Mouse (Mus musculus) midbrain, embryonic 10.5 days (tissue): Measurements from ENCODE around the gene Cdkn2b. TPM values are rescaled to one million over a fixed set of nuclear protein-coding genes. Genes with fewer than 3 reads are reported as not detected.

Experiments used
- DNase-seq: peaks from one replicate; pipeline ENCODE4 v3.0.0-alpha.2; 2017; ENCODE audit warnings: low spot score
- H3K27ac ChIP-seq: fragments of 300-500 bp; sonication (generic); replicated peaks from 2 replicates; pipeline ENCODE4 v1.5.1; 2016; ENCODE audit warnings: mild to moderate bottlenecking
- H3K27me3 ChIP-seq: fragments of 300-500 bp; sonication (generic); 2 replicates; pipeline ENCODE4 v1.6.1; 2016; ENCODE audit warnings: low read depth, mild to moderate bottlenecking; ENCODE audit not compliant: poor library complexity, severe bottlenecking
- H3K36me3 ChIP-seq: fragments of 300-500 bp; sonication (generic); 2 replicates; pipeline ENCODE4 v1.6.1; 2016; ENCODE audit warnings: mild to moderate bottlenecking, moderate library complexity
- H3K4me1 ChIP-seq: fragments of 300-500 bp; sonication (generic); 2 replicates; pipeline ENCODE4 v1.6.1; 2016
- H3K4me3 ChIP-seq: fragments of 300-500 bp; sonication (generic); 2 replicates; pipeline ENCODE4 v1.5.1; 2016; ENCODE audit warnings: mild to moderate bottlenecking, moderate library complexity
- H3K9me3 ChIP-seq: fragments of 300-500 bp; sonication (generic); replicated peaks from 2 replicates; pipeline ENCODE4 v1.6.1; 2016; ENCODE audit warnings: mild to moderate bottlenecking
- WGBS: fragments of 180-500 bp; shearing (Covaris S2); methylation state at CpG from one replicate; pipeline ENCODE4 v1.1.7; 2016; 5-methylcytosine and 5-hydroxymethylcytosine counted together
- polyA plus RNA-seq: library from polyadenylated mRNA; unstranded; fragments of >200 nt; fragmentation: Nextera tagmentation; extraction: Ambion mirVana; gene quantifications from 2 replicates; pipeline ENCODE4 v1.2.1, GENCODE M21; 2016

The Cdkn2b gene
- polyA plus RNA-seq, 1 experiment from 2014 or later, result 0.09 TPM

- DNase-seq, result no peak
- no peaks in the 10 kb centered on the region for H3K9me3 ChIP-seq
- WGBS, result 4% methylated on average over 18 of the region's 18 CpGs
These were observed 38.6 kb downstream of the Cdkn2b start for GRCm38 (mm10) chr4:89272101-89272718.

GRCm38 (mm10) chr4:89257768-89258167 lies 53.1 kb downstream of the Cdkn2b start:
- 88% methylated on average over 1 of the region's 1 CpGs for WGBS
- no peak for DNase-seq

More at GRCm38 (mm10) chr4:89272101-89272718, 38.6 kb downstream of the Cdkn2b start:
- Histone ChIP-seq H3K27ac (no peak overlapping the region), H3K4me3 (no peak overlapping the region), H3K27me3 (peaks cover 95% of the 10 kb centered on the region), H3K4me1 (peaks cover 9% of the 10 kb centered on the region; the same call in 1 of the 2 replicates), H3K36me3 (no peaks in the 10 kb centered on the region)

More at GRCm38 (mm10) chr4:89257768-89258167, 53.1 kb downstream of the Cdkn2b start:
- Histone ChIP-seq H3K4me3 (no peak overlapping the region), H3K27me3 (no peaks in the 10 kb centered on the region), H3K4me1 (no peaks in the 10 kb centered on the region), H3K27ac (no peak overlapping the region), H3K9me3 (no peaks in the 10 kb centered on the region), H3K36me3 (no peaks in the 10 kb centered on the region)

Other genes with a start within 250 kb of the Cdkn2b start
- 95.5 and 119 TPM in 2 replicates for gene Mtap, start 173.9 kb downstream of the Cdkn2b start, polyA plus RNA-seq
- gene Cdkn2a, start 16.4 kb downstream of the Cdkn2b start, polyA plus RNA-seq, result not detected in 2 replicates